Mouse (Mus musculus) forebrain, embryonic 15.5 days (tissue): Measurements from ENCODE around the gene Akap7. TPM values are rescaled to one million over a fixed set of nuclear protein-coding genes. Genes with fewer than 3 reads are reported as not detected.

Experiments used
- ATAC-seq: fragments of 200-750 bp; cut with Nextera tagmentation; replicated peaks from 2 replicates; pipeline ENCODE4 v1.8.0; 2017; ENCODE audit warnings: mild to moderate bottlenecking, moderate TSS enrichment, moderate library complexity
- H3K27ac ChIP-seq: fragments of 300-500 bp; sonication (generic); replicated peaks from 2 replicates; pipeline ENCODE4 v1.5.1; 2015; ENCODE audit warnings: mild to moderate bottlenecking, inconsistent platforms
- H3K27me3 ChIP-seq: fragments of 300-500 bp; sonication (generic); 2 replicates; pipeline ENCODE4 v1.6.1; 2015; ENCODE audit warnings: inconsistent platforms
- H3K36me3 ChIP-seq: fragments of 300-500 bp; sonication (generic); 2 replicates; pipeline ENCODE4 v1.6.1; 2015; ENCODE audit warnings: mild to moderate bottlenecking, inconsistent platforms
- H3K4me1 ChIP-seq: fragments of 300-500 bp; sonication (generic); 2 replicates; pipeline ENCODE4 v1.6.1; 2015; ENCODE audit warnings: inconsistent platforms
- H3K4me2 ChIP-seq: fragments of 300-500 bp; sonication (generic); replicated peaks from 2 replicates; pipeline ENCODE4 v1.6.1; 2015; ENCODE audit warnings: mild to moderate bottlenecking, inconsistent platforms
- H3K4me3 ChIP-seq: fragments of 300-500 bp; sonication (generic); 2 replicates; pipeline ENCODE4 v1.5.1; 2015; ENCODE audit warnings: mild to moderate bottlenecking, inconsistent platforms
- H3K9ac ChIP-seq: fragments of 300-500 bp; sonication (generic); replicated peaks from 2 replicates; pipeline ENCODE4 v1.6.1; 2015; ENCODE audit warnings: mild to moderate bottlenecking, inconsistent platforms
- H3K9me3 ChIP-seq: fragments of 300-500 bp; sonication (generic); 2 replicates; pipeline ENCODE4 v1.6.1; 2016; ENCODE audit warnings: inconsistent platforms
- WGBS: fragments of 180-500 bp; shearing (Covaris S2); methylation state at CpG from one replicate; pipeline ENCODE4 v1.1.7; 2015; ENCODE audit warnings: mixed read lengths; 5-methylcytosine and 5-hydroxymethylcytosine counted together
- polyA plus RNA-seq: library from polyadenylated mRNA; unstranded; fragments of >200 nt; fragmentation: Nextera tagmentation; extraction: Ambion mirVana; gene quantifications from 2 replicates; pipeline ENCODE4 v1.2.1, GENCODE M21; 2015

Akap7 gene
- polyA plus RNA-seq, 1 experiment from 2014 or later = 28.3 TPM

GRCm38 (mm10) chr10:25317665-25318064 is 10.0 kb upstream of the Akap7 start:
- Histone ChIP-seq H3K9me3 (no peaks in the 10 kb centered on the region), H3K4me2 (no peak overlapping the region), H3K9ac (no peak overlapping the region), H3K4me1 (peaks cover 3% of the 10 kb centered on the region), H3K36me3 (no peaks in the 10 kb centered on the region), H3K27ac (no peak overlapping the region), H3K27me3 (no peaks in the 10 kb centered on the region), H3K4me3 (no peak overlapping the region)
- ATAC-seq = no peak

GRCm38 (mm10) chr10:25313856-25314584 is 6.3 kb upstream of the Akap7 start:
- Histone ChIP-seq H3K27me3 (no peaks in the 10 kb centered on the region), H3K4me3 (no peak overlapping the region), H3K4me1 (peaks cover 12% of the 10 kb centered on the region), H3K9ac (no peak overlapping the region), H3K4me2 (no peak overlapping the region; the same call in 1 of the 2 replicates), H3K9me3 (no peaks in the 10 kb centered on the region), H3K27ac (no peak overlapping the region), H3K36me3 (no peaks in the 10 kb centered on the region)
- WGBS = 10% methylated on average over 17 of the region's 17 CpGs
- ATAC-seq = no peak

GRCm38 (mm10) chr10:25311554-25312212 is 4.0 kb upstream of the Akap7 start:
- Histone ChIP-seq H3K4me1 (peaks cover 12% of the 10 kb centered on the region), H3K36me3 (no peaks in the 10 kb centered on the region), H3K9ac (no peak overlapping the region), H3K4me2 (0 out of 2 replicates have a peak overlapping the region, but pooled peaks have one; percentile 0), H3K27me3 (no peaks in the 10 kb centered on the region), H3K4me3 (no peak overlapping the region), H3K27ac (0 out of 2 replicates have a peak overlapping the region, but pooled peaks have one; percentile 45), H3K9me3 (no peaks in the 10 kb centered on the region)
- ATAC-seq = peak; percentile 80
- WGBS = 8% methylated on average over 9 of the region's 9 CpGs

GRCm38 (mm10) chr10:25310736-25311135 is 3.1 kb upstream of the Akap7 start:
- 85% methylated on average over 4 of the region's 4 CpGs for WGBS
- Histone ChIP-seq H3K27ac (no peak overlapping the region), H3K4me3 (no peak overlapping the region), H3K36me3 (no peaks in the 10 kb centered on the region), H3K4me1 (peaks cover 12% of the 10 kb centered on the region), H3K27me3 (no peaks in the 10 kb centered on the region), H3K4me2 (no peak overlapping the region), H3K9ac (no peak overlapping the region), H3K9me3 (no peaks in the 10 kb centered on the region)
- ATAC-seq = no peak

- no peak for ATAC-seq
- no peak overlapping the region for H3K4me2 ChIP-seq
- WGBS = 85% methylated on average over 5 of the region's 5 CpGs
- no peak overlapping the region for H3K27ac ChIP-seq
- no peaks in the 10 kb centered on the region for H3K36me3 ChIP-seq
- H3K27me3 ChIP-seq = no peaks in the 10 kb centered on the region
- H3K4me3 ChIP-seq = no peak overlapping the region
- no peaks in the 10 kb centered on the region for H3K9me3 ChIP-seq
- H3K9ac ChIP-seq = no peak overlapping the region
- peaks cover 12% of the 10 kb centered on the region for H3K4me1 ChIP-seq
Observed at GRCm38 (mm10) chr10:25309996-25310395, 2.3 kb upstream of the Akap7 start.

- H3K9me3 ChIP-seq = no peaks in the 10 kb centered on the region
- H3K4me3 ChIP-seq = no peak overlapping the region
- no peaks in the 10 kb centered on the region for H3K27me3 ChIP-seq
- H3K27ac ChIP-seq = no peak overlapping the region
- no peaks in the 10 kb centered on the region for H3K36me3 ChIP-seq
- ATAC-seq = no peak
- H3K9ac ChIP-seq = no peak overlapping the region
- no peak overlapping the region for H3K4me2 ChIP-seq
- WGBS = 75% methylated on average over 6 of the region's 6 CpGs
- no peaks in the 10 kb centered on the region for H3K4me1 ChIP-seq
Observed at GRCm38 (mm10) chr10:25305146-25305545, 2.5 kb downstream of the Akap7 start.

GRCm38 (mm10) chr10:25304608-25305007 is 3.1 kb downstream of the Akap7 start:
- Histone ChIP-seq H3K36me3 (no peaks in the 10 kb centered on the region), H3K27ac (no peak overlapping the region), H3K4me2 (no peak overlapping the region), H3K9me3 (no peaks in the 10 kb centered on the region), H3K4me3 (no peak overlapping the region), H3K9ac (no peak overlapping the region), H3K4me1 (no peaks in the 10 kb centered on the region), H3K27me3 (no peaks in the 10 kb centered on the region)
- ATAC-seq = no peak
- 100% methylated on average over 2 of the region's 2 CpGs for WGBS

- Histone ChIP-seq H3K4me2 (no peak overlapping the region), H3K27ac (no peak overlapping the region), H3K27me3 (no peaks in the 10 kb centered on the region), H3K9ac (no peak overlapping the region), H3K4me1 (peaks cover 7% of the 10 kb centered on the region; the same call in 1 of the 2 replicates), H3K36me3 (no peaks in the 10 kb centered on the region), H3K9me3 (no peaks in the 10 kb centered on the region), H3K4me3 (no peak overlapping the region)
- WGBS = 96% methylated on average over 15 of the region's 15 CpGs
- ATAC-seq = no peak
Observed at GRCm38 (mm10) chr10:25299031-25299529, 8.6 kb downstream of the Akap7 start.

- 93% methylated on average over 4 of the region's 4 CpGs for WGBS
- Histone ChIP-seq H3K4me2 (no peak overlapping the region), H3K36me3 (no peaks in the 10 kb centered on the region), H3K9ac (no peak overlapping the region), H3K4me1 (peaks cover 7% of the 10 kb centered on the region; the same call in 1 of the 2 replicates), H3K4me3 (no peak overlapping the region), H3K9me3 (no peaks in the 10 kb centered on the region), H3K27me3 (no peaks in the 10 kb centered on the region), H3K27ac (no peak overlapping the region)
- ATAC-seq = no peak
Observed at GRCm38 (mm10) chr10:25298264-25298671, 9.4 kb downstream of the Akap7 start.

GRCm38 (mm10) chr10:25297666-25298263 is 9.9 kb downstream of the Akap7 start:
- WGBS = 36% methylated on average over 12 of the region's 12 CpGs
- Histone ChIP-seq H3K27ac (no peak overlapping the region), H3K27me3 (no peaks in the 10 kb centered on the region), H3K4me3 (peak overlapping the region; percentile 87), H3K36me3 (no peaks in the 10 kb centered on the region), H3K4me2 (peak overlapping the region; percentile 58), H3K9me3 (no peaks in the 10 kb centered on the region), H3K9ac (peak overlapping the region; percentile 89), H3K4me1 (peaks cover 7% of the 10 kb centered on the region; the same call in 1 of the 2 replicates)
- ATAC-seq = no peak

- Histone ChIP-seq H3K27me3 (no peaks in the 10 kb centered on the region), H3K4me1 (peaks cover 7% of the 10 kb centered on the region; the same call in 1 of the 2 replicates), H3K9ac (peak overlapping the region; percentile 89), H3K9me3 (no peaks in the 10 kb centered on the region), H3K4me3 (peak overlapping the region; percentile 87), H3K4me2 (peak overlapping the region; percentile 58), H3K27ac (peak overlapping the region; percentile 80), H3K36me3 (no peaks in the 10 kb centered on the region)
- under 1% methylated on average over 71 of the region's 81 CpGs for WGBS
- peak; percentile 94 for ATAC-seq
Observed at GRCm38 (mm10) chr10:25296657-25297369, 10.9 kb downstream of the Akap7 start.
